Mouse (Mus musculus): ENCODE results near the gene Gjd3.

GRCm38 (mm10) chr11:99010706-99011105 is 27.9 kb upstream of the Gjd3 start:
- TF ChIP-seq CTCF (IDR thresholded peaks at IDR 0.05; ENCODE audit: low read depth), result no peak
- no peak for TF ChIP-seq EP300 (optimal IDR thresholded peaks at IDR 0.05)

Data from stomach, postnatal 0 days (tissue).